Mouse (Mus musculus): Measurements from ENCODE around the gene Supt4a. TPM values are rescaled to one million over a fixed set of nuclear protein-coding genes. Genes with fewer than 3 reads are reported as not detected.

The Supt4a gene
- polyA plus RNA-seq, 1 experiment from 2014 or later = 146 TPM

GRCm38 (mm10) chr11:87701108-87701507 lies 36.2 kb upstream of the Supt4a start:
- no peak for TF ChIP-seq CTCF (IDR thresholded peaks at IDR 0.05; ENCODE audit: low read depth)
- no peaks in the 10 kb centered on the region for H3K9me3 ChIP-seq (ENCODE audit: low read depth, low read length)
- H3K4me1 ChIP-seq (ENCODE audit: insufficient read depth) = peaks cover 10% of the 10 kb centered on the region; the same call in 1 of the 2 replicates
- H3K4me2 ChIP-seq = no peak overlapping the region
- H3K27me3 ChIP-seq (ENCODE audit: insufficient read depth, low read length) = no peaks in the 10 kb centered on the region
- no peak overlapping the region for H3K4me3 ChIP-seq (ENCODE audit: low read depth, low read length)
- no peaks in the 10 kb centered on the region for H3K36me3 ChIP-seq (ENCODE audit: insufficient read depth)
- H3K9ac ChIP-seq = no peak overlapping the region
- ATAC-seq (ENCODE audit: insufficient read depth) (no peak), DNase-seq (no peak)
- no peak overlapping the region; the same call in 1 of the 2 replicates for H3K27ac ChIP-seq (ENCODE audit: low read depth)
- 58% methylated on average over 6 of the region's 6 CpGs for WGBS

GRCm38 (mm10) chr11:87701877-87702620 lies 35.3 kb upstream of the Supt4a start:
- TF ChIP-seq CTCF (IDR thresholded peaks at IDR 0.05; ENCODE audit: low read depth) = no peak
- ATAC-seq (ENCODE audit: insufficient read depth) (no peak), DNase-seq (no peak)
- Histone ChIP-seq H3K9me3 (ENCODE audit: low read depth, low read length) (no peaks in the 10 kb centered on the region), H3K27ac (ENCODE audit: low read depth) (no peak overlapping the region), H3K4me2 (no peak overlapping the region), H3K4me1 (ENCODE audit: insufficient read depth) (peaks cover 10% of the 10 kb centered on the region; the same call in 1 of the 2 replicates), H3K27me3 (ENCODE audit: insufficient read depth, low read length) (no peaks in the 10 kb centered on the region), H3K9ac (no peak overlapping the region), H3K36me3 (ENCODE audit: insufficient read depth) (no peaks in the 10 kb centered on the region), H3K4me3 (ENCODE audit: low read depth, low read length) (no peak overlapping the region)
- WGBS = 66% methylated on average over 14 of the region's 14 CpGs

- DNase-seq (no peak), ATAC-seq (ENCODE audit: insufficient read depth) (no peak)
- Histone ChIP-seq H3K4me2 (no peak overlapping the region), H3K36me3 (ENCODE audit: insufficient read depth) (no peaks in the 10 kb centered on the region), H3K4me3 (ENCODE audit: low read depth, low read length) (no peak overlapping the region), H3K27ac (ENCODE audit: low read depth) (no peak overlapping the region), H3K9me3 (ENCODE audit: low read depth, low read length) (no peaks in the 10 kb centered on the region), H3K9ac (no peak overlapping the region), H3K27me3 (ENCODE audit: insufficient read depth, low read length) (no peaks in the 10 kb centered on the region), H3K4me1 (ENCODE audit: insufficient read depth) (peaks cover 10% of the 10 kb centered on the region; the same call in 1 of the 2 replicates)
- WGBS = 72% methylated on average over 5 of the region's 5 CpGs
- no peak for TF ChIP-seq CTCF (IDR thresholded peaks at IDR 0.05; ENCODE audit: low read depth)
Measured at GRCm38 (mm10) chr11:87703654-87704053, 33.7 kb upstream of the Supt4a start.

GRCm38 (mm10) chr11:87704289-87704688 lies 33.1 kb upstream of the Supt4a start:
- H3K9me3 ChIP-seq (ENCODE audit: low read depth, low read length) = no peaks in the 10 kb centered on the region
- H3K4me1 ChIP-seq (ENCODE audit: insufficient read depth) = peaks cover 10% of the 10 kb centered on the region; the same call in 1 of the 2 replicates
- ATAC-seq (ENCODE audit: insufficient read depth) (no peak), DNase-seq (no peak)
- H3K4me3 ChIP-seq (ENCODE audit: low read depth, low read length) = no peak overlapping the region
- H3K9ac ChIP-seq = no peak overlapping the region
- no peak overlapping the region for H3K4me2 ChIP-seq
- no peak overlapping the region for H3K27ac ChIP-seq (ENCODE audit: low read depth)
- no peak for TF ChIP-seq CTCF (IDR thresholded peaks at IDR 0.05; ENCODE audit: low read depth)
- H3K36me3 ChIP-seq (ENCODE audit: insufficient read depth) = no peaks in the 10 kb centered on the region
- H3K27me3 ChIP-seq (ENCODE audit: insufficient read depth, low read length) = no peaks in the 10 kb centered on the region
- WGBS = 68% methylated on average over 9 of the region's 9 CpGs

- no peaks in the 10 kb centered on the region for H3K9me3 ChIP-seq (ENCODE audit: low read depth, low read length)
- H3K9ac ChIP-seq = no peak overlapping the region
- TF ChIP-seq CTCF (IDR thresholded peaks at IDR 0.05; ENCODE audit: low read depth) = no peak
- WGBS = 44% methylated on average over 8 of the region's 8 CpGs
- no peak overlapping the region for H3K4me2 ChIP-seq
- no peak overlapping the region for H3K4me3 ChIP-seq (ENCODE audit: low read depth, low read length)
- H3K36me3 ChIP-seq (ENCODE audit: insufficient read depth) = no peaks in the 10 kb centered on the region
- DNase-seq (no peak), ATAC-seq (ENCODE audit: insufficient read depth) (no peak)
- H3K27me3 ChIP-seq (ENCODE audit: insufficient read depth, low read length) = no peaks in the 10 kb centered on the region
- peaks cover 5% of the 10 kb centered on the region; the same call in 1 of the 2 replicates for H3K4me1 ChIP-seq (ENCODE audit: insufficient read depth)
- no peak overlapping the region; the same call in 1 of the 2 replicates for H3K27ac ChIP-seq (ENCODE audit: low read depth)
Measured at GRCm38 (mm10) chr11:87707570-87707969, 29.8 kb upstream of the Supt4a start.

- DNase-seq (no peak), ATAC-seq (ENCODE audit: insufficient read depth) (no peak)
- Histone ChIP-seq H3K4me3 (ENCODE audit: low read depth, low read length) (no peak overlapping the region), H3K9ac (0 out of 2 replicates have a peak overlapping the region, but pooled peaks have one; percentile 31), H3K27me3 (ENCODE audit: insufficient read depth, low read length) (no peaks in the 10 kb centered on the region), H3K4me2 (peak overlapping the region; percentile 49), H3K9me3 (ENCODE audit: low read depth, low read length) (no peaks in the 10 kb centered on the region), H3K27ac (ENCODE audit: low read depth) (peak overlapping the region; percentile 82), H3K36me3 (ENCODE audit: insufficient read depth) (no peaks in the 10 kb centered on the region), H3K4me1 (ENCODE audit: insufficient read depth) (peaks cover under 1% of the 10 kb centered on the region; the same call in 1 of the 2 replicates)
- no peak for TF ChIP-seq CTCF (IDR thresholded peaks at IDR 0.05; ENCODE audit: low read depth)
- WGBS = 75% methylated on average over 5 of the region's 5 CpGs
Measured at GRCm38 (mm10) chr11:87708979-87709378, 28.4 kb upstream of the Supt4a start.

- peak overlapping the region; percentile 82 for H3K27ac ChIP-seq (ENCODE audit: low read depth)
- H3K27me3 ChIP-seq (ENCODE audit: insufficient read depth, low read length) = no peaks in the 10 kb centered on the region
- peak overlapping the region; percentile 49 for H3K4me2 ChIP-seq
- H3K4me1 ChIP-seq (ENCODE audit: insufficient read depth) = no peaks in the 10 kb centered on the region; the same call in 1 of the 2 replicates
- ATAC-seq (ENCODE audit: insufficient read depth) = peak; percentile 93
- no peak for TF ChIP-seq CTCF (IDR thresholded peaks at IDR 0.05; ENCODE audit: low read depth)
- peak overlapping the region; percentile 31 for H3K9ac ChIP-seq
- H3K36me3 ChIP-seq (ENCODE audit: insufficient read depth) = no peaks in the 10 kb centered on the region
- DNase-seq = peak; percentile 88
- no peaks in the 10 kb centered on the region for H3K9me3 ChIP-seq (ENCODE audit: low read depth, low read length)
- peak overlapping the region; percentile 13 for H3K4me3 ChIP-seq (ENCODE audit: low read depth, low read length)
- 9% methylated on average over 21 of the region's 21 CpGs for whole genome bisulfite sequencing
Measured at GRCm38 (mm10) chr11:87709513-87710261, 27.7 kb upstream of the Supt4a start.

All from lung, embryonic 14.5 days (tissue).